Mouse (Mus musculus) bone marrow, adult 2 months (tissue): ENCODE measurements at regions not wholly inside any gene's neighbourhood (a gene's known extent, or its start where the extent isn't known, plus 50 kb on each side); places are given as distances from the start of the nearest gene placed in this dataset.

Experiments
- CTCF ChIP-seq: fragments of 200-500 bp; IDR thresholded peaks from 2 replicates; pipeline ENCODE4 v1.5.1; 2011; ENCODE audit warnings: low read length, control low read depth; ENCODE audit not compliant: control insufficient read depth, insufficient read depth
- POLR2A ChIP-seq: fragments of 200-500 bp; IDR thresholded peaks from 2 replicates; pipeline ENCODE4 v1.6.1; 2011; ENCODE audit warnings: low read depth, mild to moderate bottlenecking, control low read depth, low read length, borderline replicate concordance; ENCODE audit not compliant: control insufficient read depth

GRCm38 (mm10) chr7:68982914-68983502 lies 234.0 kb upstream of the Arrdc4 start:
- TF ChIP-seq CTCF = no peak
- TF ChIP-seq POLR2A = no peak
